Mouse (Mus musculus): Measurements from ENCODE around the gene Rtn3. TPM values are rescaled to one million over a fixed set of nuclear protein-coding genes. Genes with fewer than 3 reads are reported as not detected.

Rtn3 gene
- total and polyA plus RNA-seq, 2 experiments from 2014 or later: 70.4 to 99.7 TPM

GRCm38 (mm10) chr19:7422656-7423027 lies 60.4 kb downstream of the Rtn3 start:
- Histone ChIP-seq H3K27me3 (ENCODE audit: control insufficient read depth, insufficient read depth, low read length) (no peaks in the 10 kb centered on the region), H3K9me3 (replicated peaks; ENCODE audit: control insufficient read depth, low read length) (no peaks in the 10 kb centered on the region), H3K4me2 (ENCODE audit: low read depth, low read length) (peak overlapping the region; percentile 61), H3K27ac (ENCODE audit: low read depth) (peak overlapping the region; percentile 56), H3K9ac (replicated peaks; ENCODE audit: low read depth, low read length) (peak overlapping the region; percentile 44), H3K4me1 (ENCODE audit: control insufficient read depth, insufficient read depth) (peaks cover 49% of the 10 kb centered on the region), H3K36me3 (replicated peaks; ENCODE audit: control insufficient read depth, insufficient read depth, low read length) (peaks cover 52% of the 10 kb centered on the region), H3K4me3 (ENCODE audit: low read depth, low read length) (peak overlapping the region; percentile 37)
- TF ChIP-seq EP300 (IDR thresholded peaks at IDR 0.05; ENCODE audit: low read depth) (no peak), CTCF (IDR thresholded peaks at IDR 0.05; ENCODE audit: low read depth) (no peak)
- ATAC-seq (ENCODE audit: insufficient read depth, low read depth) (no peak), DNase-seq (ENCODE audit: low spot score) (no peak)
- 18% methylated on average over 32 of the region's 35 CpGs for WGBS

- Histone ChIP-seq H3K27ac (ENCODE audit: low read depth) (peak overlapping the region; percentile 15; the same call in 1 of the 2 replicates), H3K9ac (replicated peaks; ENCODE audit: low read depth, low read length) (no peak overlapping the region), H3K4me2 (ENCODE audit: low read depth, low read length) (peak overlapping the region; percentile 61), H3K4me3 (ENCODE audit: low read depth, low read length) (peak overlapping the region; percentile 37), H3K27me3 (ENCODE audit: control insufficient read depth, insufficient read depth, low read length) (no peaks in the 10 kb centered on the region), H3K4me1 (ENCODE audit: control insufficient read depth, insufficient read depth) (peaks cover 49% of the 10 kb centered on the region), H3K36me3 (replicated peaks; ENCODE audit: control insufficient read depth, insufficient read depth, low read length) (peaks cover 44% of the 10 kb centered on the region), H3K9me3 (replicated peaks; ENCODE audit: control insufficient read depth, low read length) (no peaks in the 10 kb centered on the region)
- TF ChIP-seq CTCF (IDR thresholded peaks at IDR 0.05; ENCODE audit: low read depth) (no peak), EP300 (IDR thresholded peaks at IDR 0.05; ENCODE audit: low read depth) (no peak)
- 22% methylated on average over 43 of the region's 48 CpGs for WGBS
- ATAC-seq (ENCODE audit: insufficient read depth, low read depth) (no peak), DNase-seq (ENCODE audit: low spot score) (peak; percentile 37)
Observed at GRCm38 (mm10) chr19:7421602-7422591, 61.2 kb downstream of the Rtn3 start.

GRCm38 (mm10) chr19:7420841-7421601 lies 62.1 kb downstream of the Rtn3 start:
- DNase-seq (ENCODE audit: low spot score) (no peak), ATAC-seq (ENCODE audit: insufficient read depth, low read depth) (no peak)
- WGBS: 79% methylated on average over 27 of the region's 27 CpGs
- no peak for TF ChIP-seq EP300 (IDR thresholded peaks at IDR 0.05; ENCODE audit: low read depth)
- TF ChIP-seq CTCF (IDR thresholded peaks at IDR 0.05; ENCODE audit: low read depth): no peak
- peaks cover 54% of the 10 kb centered on the region for H3K4me1 ChIP-seq (ENCODE audit: control insufficient read depth, insufficient read depth)
- H3K9ac ChIP-seq (replicated peaks; ENCODE audit: low read depth, low read length): no peak overlapping the region
- H3K9me3 ChIP-seq (replicated peaks; ENCODE audit: control insufficient read depth, low read length): no peaks in the 10 kb centered on the region
- H3K36me3 ChIP-seq (replicated peaks; ENCODE audit: control insufficient read depth, insufficient read depth, low read length): peaks cover 36% of the 10 kb centered on the region
- H3K4me3 ChIP-seq (ENCODE audit: low read depth, low read length): no peak overlapping the region
- no peak overlapping the region for H3K4me2 ChIP-seq (ENCODE audit: low read depth, low read length)
- H3K27me3 ChIP-seq (ENCODE audit: control insufficient read depth, insufficient read depth, low read length): no peaks in the 10 kb centered on the region
- no peak overlapping the region for H3K27ac ChIP-seq (ENCODE audit: low read depth)

GRCm38 (mm10) chr19:7420108-7420507 lies 63.0 kb downstream of the Rtn3 start:
- Histone ChIP-seq H3K4me3 (ENCODE audit: low read depth, low read length) (no peak overlapping the region), H3K27me3 (ENCODE audit: control insufficient read depth, insufficient read depth, low read length) (no peaks in the 10 kb centered on the region), H3K4me2 (ENCODE audit: low read depth, low read length) (no peak overlapping the region), H3K27ac (ENCODE audit: low read depth) (no peak overlapping the region), H3K9me3 (replicated peaks; ENCODE audit: control insufficient read depth, low read length) (no peaks in the 10 kb centered on the region), H3K4me1 (ENCODE audit: control insufficient read depth, insufficient read depth) (peaks cover 59% of the 10 kb centered on the region), H3K9ac (replicated peaks; ENCODE audit: low read depth, low read length) (no peak overlapping the region; the same call in 1 of the 2 replicates), H3K36me3 (replicated peaks; ENCODE audit: control insufficient read depth, insufficient read depth, low read length) (peaks cover 29% of the 10 kb centered on the region)
- WGBS: 73% methylated on average over 12 of the region's 12 CpGs
- no peak for ATAC-seq (ENCODE audit: insufficient read depth, low read depth)
- TF ChIP-seq CTCF (IDR thresholded peaks at IDR 0.05; ENCODE audit: low read depth): no peak
- no peak for TF ChIP-seq EP300 (IDR thresholded peaks at IDR 0.05; ENCODE audit: low read depth)
- DNase-seq (ENCODE audit: low spot score): no peak

- Histone ChIP-seq H3K4me1 (ENCODE audit: control insufficient read depth, insufficient read depth) (peaks cover 58% of the 10 kb centered on the region), H3K9ac (replicated peaks; ENCODE audit: low read depth, low read length) (0 out of 2 replicates have a peak overlapping the region, but pooled peaks have one; percentile 34), H3K4me3 (ENCODE audit: low read depth, low read length) (0 out of 2 replicates have a peak overlapping the region, but pooled peaks have one; percentile 5), H3K27ac (ENCODE audit: low read depth) (no peak overlapping the region), H3K4me2 (ENCODE audit: low read depth, low read length) (peak overlapping the region; percentile 91), H3K9me3 (replicated peaks; ENCODE audit: control insufficient read depth, low read length) (no peaks in the 10 kb centered on the region), H3K36me3 (replicated peaks; ENCODE audit: control insufficient read depth, insufficient read depth, low read length) (peaks cover 22% of the 10 kb centered on the region), H3K27me3 (ENCODE audit: control insufficient read depth, insufficient read depth, low read length) (no peaks in the 10 kb centered on the region)
- WGBS: 13% methylated on average over 6 of the region's 6 CpGs
- DNase-seq (ENCODE audit: low spot score) (no peak), ATAC-seq (ENCODE audit: insufficient read depth, low read depth) (no peak)
- TF ChIP-seq EP300 (IDR thresholded peaks at IDR 0.05; ENCODE audit: low read depth): no peak
- TF ChIP-seq CTCF (IDR thresholded peaks at IDR 0.05; ENCODE audit: low read depth): no peak
Observed at GRCm38 (mm10) chr19:7419134-7419533, 63.9 kb downstream of the Rtn3 start.
